In the genomic region with DNA sequence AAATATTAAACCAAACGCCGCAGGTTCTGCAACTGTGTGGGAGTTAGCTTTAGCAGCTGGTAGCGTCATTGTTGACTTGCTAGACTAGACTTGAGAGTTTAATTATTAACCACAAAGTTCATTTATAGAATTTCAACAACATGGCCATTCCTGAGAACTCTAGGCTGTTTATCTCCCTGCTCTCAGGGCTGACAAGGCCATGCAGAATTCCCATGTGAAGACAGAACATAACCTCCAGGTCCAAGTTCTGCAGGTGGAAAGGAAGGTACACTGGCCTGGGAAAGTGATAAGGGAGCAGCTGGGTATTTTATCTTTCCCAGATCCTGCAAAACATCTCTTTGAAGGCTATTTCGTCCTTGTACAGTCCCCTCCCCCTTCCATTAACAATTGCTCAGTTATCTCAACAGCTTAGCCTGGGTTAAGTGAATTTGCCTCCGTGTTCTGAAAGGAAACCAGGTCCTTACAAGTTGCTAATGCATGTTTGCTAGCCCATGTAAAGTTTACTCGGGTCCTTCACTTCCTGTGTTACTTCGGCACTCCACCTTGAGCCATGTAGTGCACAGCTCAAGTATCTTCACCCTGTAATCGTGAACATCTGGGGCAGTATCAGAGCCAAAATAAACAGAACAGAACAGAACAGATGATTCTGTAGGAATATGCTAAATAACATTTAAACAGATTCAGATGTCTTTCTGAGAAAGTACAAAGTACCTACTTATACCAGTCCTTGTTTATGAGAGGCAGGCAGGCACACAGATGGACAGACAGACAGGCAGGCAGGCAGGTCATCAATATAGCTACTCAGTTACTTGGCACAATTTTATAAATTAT, we compare ENCODE assay signal across 8 mouse cellular contexts.
DNase-seq lines count a peak whose midpoint lies in the region; ATAC-seq lines count a peak whose summit lies in the region.

No protein-coding gene starts in this region.

- H3K27me3 ChIP-seq in forebrain, embryonic 14.5 days (replicated peaks; ENCODE audit: control insufficient read depth, insufficient read depth, low read length), result no peaks in the 10 kb centered on the region
- H3K27me3 ChIP-seq in forebrain, embryonic 12.5 days, result no peaks in the 10 kb centered on the region

- no peaks in the 10 kb centered on the region for H3K9me3 ChIP-seq in forebrain, embryonic 14.5 days (replicated peaks; ENCODE audit: control insufficient read depth, low read length)
- H3K9me3 ChIP-seq in forebrain, embryonic 12.5 days, result no peaks in the 10 kb centered on the region

- peak; percentile 47 for DNase-seq in forebrain, embryonic 14.5 days (ENCODE audit: low spot score)
- peak; percentile 8 for DNase-seq in urinary bladder, postnatal 14 days (ENCODE audit: low spot score)
- no peak for DNase-seq in urinary bladder, postnatal 4 days (ENCODE audit: low spot score in 2 of 2)
- DNase-seq in layer of hippocampus, adult 9-10 months (ENCODE audit: low spot score), result peak; percentile 43
- DNase-seq in frontal cortex, postnatal 10 days (ENCODE audit: low spot score in 2 of 2), result no peak
- no peak for DNase-seq in cerebellum, postnatal 25 days
- DNase-seq in adrenal gland, postnatal 4 days (ENCODE audit: low spot score in 2 of 2), result no peak

- no peaks in the 10 kb centered on the region for H3K4me1 ChIP-seq in forebrain, embryonic 14.5 days (ENCODE audit: control insufficient read depth, insufficient read depth, low read length)
- no peaks in the 10 kb centered on the region for H3K4me1 ChIP-seq in forebrain, embryonic 12.5 days

- no peak overlapping the region for H3K4me2 ChIP-seq in forebrain, embryonic 14.5 days (ENCODE audit: low read length)
- no peak overlapping the region for H3K4me2 ChIP-seq in forebrain, embryonic 12.5 days

- WGBS in forebrain, embryonic 14.5 days, result 72% methylated on average over 8 of the region's 8 CpGs
- WGBS in forebrain, embryonic 12.5 days, result 72% methylated on average over 8 of the region's 8 CpGs

- no peaks in the 10 kb centered on the region for H3K36me3 ChIP-seq in forebrain, embryonic 14.5 days (ENCODE audit: control insufficient read depth, insufficient read depth, low read length)
- no peaks in the 10 kb centered on the region for H3K36me3 ChIP-seq in forebrain, embryonic 12.5 days (replicated peaks)

- no peak overlapping the region for H3K4me3 ChIP-seq in forebrain, embryonic 14.5 days (ENCODE audit: low read depth, low read length)
- H3K4me3 ChIP-seq in forebrain, embryonic 12.5 days (replicated peaks), result no peak overlapping the region

- H3K9ac ChIP-seq in forebrain, embryonic 14.5 days (ENCODE audit: low read length), result no peak overlapping the region
- H3K9ac ChIP-seq in forebrain, embryonic 12.5 days, result no peak overlapping the region

- no peak overlapping the region for H3K27ac ChIP-seq in forebrain, embryonic 14.5 days (ENCODE audit: low read depth, low read length)
- H3K27ac ChIP-seq in forebrain, embryonic 12.5 days, result no peak overlapping the region

- peak; percentile 75 for ATAC-seq in forebrain, embryonic 14.5 days
- no peak for ATAC-seq in forebrain, embryonic 12.5 days (ENCODE audit: low FRiP score)

Comparison
In these comparisons a context has a peak if more than half of its experiments do, and no peak if none do; other contexts are left out.
1. DNase-seq: peak in forebrain, embryonic 14.5 days (single experiment), urinary bladder, postnatal 14 days (single experiment) and layer of hippocampus, adult 9-10 months (single experiment); none in urinary bladder, postnatal 4 days (0 of 2), frontal cortex, postnatal 10 days (0 of 2), cerebellum, postnatal 25 days (0 of 2) and adrenal gland, postnatal 4 days (0 of 2).